Mouse (Mus musculus): Measurements from ENCODE around the gene Olfr1217. TPM values are rescaled to one million over a fixed set of nuclear protein-coding genes. Genes with fewer than 3 reads are reported as not detected.
"Not testable (repeated sequence)": the region's sequence is repeated elsewhere in the genome, so short reads cannot be mapped to it uniquely, and the experiment has no call there.

The Olfr1217 gene
- not detected in 2 replicates for total RNA-seq (2014; rRNA removed; ENCODE audit: low replicate concordance)
- polyA plus RNA-seq (2015; fragmentation: Nextera tagmentation; extraction: Ambion mirVana), result not detected in 2 replicates

DNA sequence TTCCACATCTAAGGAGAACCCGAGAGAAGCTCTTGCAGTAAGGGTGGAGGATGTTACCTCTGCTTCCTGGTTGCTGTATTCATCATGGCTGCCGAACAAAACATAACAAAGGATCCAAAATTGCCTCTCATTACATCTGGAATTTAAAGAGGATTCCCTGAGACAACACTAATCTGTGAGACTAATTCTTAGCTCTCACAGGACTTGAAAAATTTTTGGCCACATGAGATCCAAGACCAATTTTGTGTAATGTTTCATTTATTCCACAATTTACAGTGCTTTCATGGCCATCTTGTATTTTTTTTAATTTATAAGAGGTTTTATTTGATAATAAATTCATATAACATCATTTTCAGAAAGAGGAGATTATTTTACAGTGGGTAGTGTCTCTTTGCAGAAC, at the start of gene Olfr1217:
Olfr1217 (minus strand) TSS at position 101 of the 400 bp plus-strand sequence.
- Histone ChIP-seq H3K9ac (replicated peaks; ENCODE audit: low read depth, low read length) (no peak within 1 kb of the TSS), H3K4me3 (ENCODE audit: low read depth, low read length) (no peak within 1 kb of the TSS), H3K9me3 (replicated peaks; ENCODE audit: control insufficient read depth, low read length) (no peaks in the 10 kb centered on the region), H3K4me2 (ENCODE audit: low read depth, low read length) (no peak within 1 kb of the TSS), H3K4me1 (ENCODE audit: control insufficient read depth, insufficient read depth) (no peaks in the 10 kb centered on the region), H3K27me3 (ENCODE audit: control insufficient read depth, insufficient read depth, low read length) (no peaks in the 10 kb centered on the region), H3K27ac (ENCODE audit: low read depth) (no peak within 1 kb of the TSS), H3K36me3 (replicated peaks; ENCODE audit: control insufficient read depth, insufficient read depth, low read length) (no peaks in the 10 kb centered on the region)
- WGBS, result 57% methylated on average over 2 of the region's 2 CpGs
- no peak for TF ChIP-seq CTCF (IDR thresholded peaks at IDR 0.05; ENCODE audit: low read depth)
- no peak for TF ChIP-seq EP300 (IDR thresholded peaks at IDR 0.05; ENCODE audit: low read depth)
- no peak for DNase-seq (ENCODE audit: low spot score)
- ATAC-seq (ENCODE audit: insufficient read depth, low read depth), result no peak

DNA sequence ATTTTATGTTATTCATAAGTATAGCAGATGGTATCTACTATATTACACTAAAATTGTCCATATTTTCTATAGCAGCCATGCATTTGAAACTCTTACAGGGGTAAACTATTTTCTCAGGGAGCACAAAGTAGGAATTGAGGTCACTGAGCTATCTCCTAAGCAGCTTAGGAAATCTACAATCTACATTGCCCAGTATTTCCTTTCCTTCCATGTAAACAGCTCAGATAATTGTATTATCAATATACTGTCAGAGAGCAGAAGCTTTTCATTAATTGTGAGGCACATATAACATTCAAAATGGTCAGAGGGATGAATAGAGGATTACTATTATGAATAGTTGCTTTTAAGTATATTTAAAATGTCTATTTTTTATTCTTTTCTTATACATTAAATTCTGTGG, 49.6 kb upstream of the Olfr1217 start:
- no peak for TF ChIP-seq EP300 (IDR thresholded peaks at IDR 0.05; ENCODE audit: low read depth)
- no peak for TF ChIP-seq CTCF (IDR thresholded peaks at IDR 0.05; ENCODE audit: low read depth)
- Histone ChIP-seq H3K4me2 (ENCODE audit: low read depth, low read length) (no peak overlapping the region), H3K27ac (ENCODE audit: low read depth) (no peak overlapping the region), H3K27me3 (ENCODE audit: control insufficient read depth, insufficient read depth, low read length) (no peaks in the 10 kb centered on the region), H3K4me3 (ENCODE audit: low read depth, low read length) (no peak overlapping the region), H3K36me3 (replicated peaks; ENCODE audit: control insufficient read depth, insufficient read depth, low read length) (no peaks in the 10 kb centered on the region), H3K9me3 (replicated peaks; ENCODE audit: control insufficient read depth, low read length) (no peaks in the 10 kb centered on the region), H3K9ac (replicated peaks; ENCODE audit: low read depth, low read length) (no peak overlapping the region), H3K4me1 (ENCODE audit: control insufficient read depth, insufficient read depth) (no peaks in the 10 kb centered on the region)
- DNase-seq (ENCODE audit: low spot score) (no peak), ATAC-seq (ENCODE audit: insufficient read depth, low read depth) (no peak)

DNA sequence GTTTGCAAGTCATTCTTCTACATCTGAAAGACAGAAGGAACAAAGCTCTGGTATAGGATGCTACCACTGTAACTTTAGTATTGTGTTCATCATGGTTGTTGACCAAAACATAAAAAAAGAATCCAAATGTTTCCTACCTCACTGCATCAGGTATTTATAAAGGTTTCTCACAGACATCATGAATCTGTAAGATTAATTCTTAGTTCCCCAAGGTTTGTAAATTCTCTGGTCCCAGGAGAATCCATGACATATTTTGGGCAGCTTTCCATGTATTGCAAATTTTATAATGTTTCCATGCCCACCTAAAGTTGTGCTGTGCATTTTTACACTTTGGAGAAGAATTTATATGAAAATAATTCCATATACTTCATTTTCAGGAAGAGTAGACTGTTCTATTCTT, 29.2 kb upstream of the Olfr1217 start, which contains the start of gene Olfr1218:
Olfr1218 (minus strand) TSS at position 101 of the 400 bp plus-strand sequence.
- H3K9me3 ChIP-seq (replicated peaks; ENCODE audit: control insufficient read depth, low read length), result no peaks in the 10 kb centered on the region
- H3K9ac ChIP-seq (replicated peaks; ENCODE audit: low read depth, low read length), result no peak within 1 kb of the TSS
- H3K27ac ChIP-seq (ENCODE audit: low read depth), result no peak within 1 kb of the TSS
- ATAC-seq (ENCODE audit: insufficient read depth, low read depth) (no peak), DNase-seq (ENCODE audit: low spot score) (no peak)
- H3K27me3 ChIP-seq (ENCODE audit: control insufficient read depth, insufficient read depth, low read length), result no peaks in the 10 kb centered on the region
- no peaks in the 10 kb centered on the region for H3K36me3 ChIP-seq (replicated peaks; ENCODE audit: control insufficient read depth, insufficient read depth, low read length)
- H3K4me1 ChIP-seq (ENCODE audit: control insufficient read depth, insufficient read depth), result no peaks in the 10 kb centered on the region
- H3K4me2 ChIP-seq (ENCODE audit: low read depth, low read length), result no peak within 1 kb of the TSS
- no peak within 1 kb of the TSS for H3K4me3 ChIP-seq (ENCODE audit: low read depth, low read length)
- TF ChIP-seq EP300 (IDR thresholded peaks at IDR 0.05; ENCODE audit: low read depth), result no peak
- TF ChIP-seq CTCF (IDR thresholded peaks at IDR 0.05; ENCODE audit: low read depth), result no peak

DNA sequence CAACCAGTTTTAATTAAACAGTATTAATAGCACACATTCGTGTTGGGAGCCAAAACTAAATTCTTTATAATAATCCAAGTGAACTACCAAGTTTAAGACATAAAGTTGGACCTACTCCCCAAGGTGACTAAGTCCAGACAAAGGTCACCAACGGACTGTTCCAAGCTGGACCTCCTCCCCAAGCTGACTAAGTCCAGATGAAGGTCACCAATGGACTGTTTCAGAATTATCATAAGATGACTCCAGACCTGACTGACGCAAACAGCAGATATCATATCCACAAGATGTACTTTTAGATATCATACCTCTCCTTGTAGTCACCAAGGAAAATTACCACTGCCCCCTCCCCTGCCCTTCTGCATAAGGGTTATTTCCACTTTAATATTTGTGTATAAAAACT, 10.4 kb downstream of the Olfr1217 start:
- not testable (repeated sequence) for H3K4me2 ChIP-seq (ENCODE audit: low read depth, low read length); H3K27me3 ChIP-seq (ENCODE audit: control insufficient read depth, insufficient read depth, low read length); H3K4me3 ChIP-seq (ENCODE audit: low read depth, low read length); H3K9ac ChIP-seq (replicated peaks; ENCODE audit: low read depth, low read length); DNase-seq (ENCODE audit: low spot score); H3K36me3 ChIP-seq (replicated peaks; ENCODE audit: control insufficient read depth, insufficient read depth, low read length); ATAC-seq (ENCODE audit: insufficient read depth, low read depth); H3K4me1 ChIP-seq (ENCODE audit: control insufficient read depth, insufficient read depth); H3K9me3 ChIP-seq (replicated peaks; ENCODE audit: control insufficient read depth, low read length); H3K27ac ChIP-seq (ENCODE audit: low read depth)
- 59% methylated on average over 3 of the region's 3 CpGs for WGBS

DNA sequence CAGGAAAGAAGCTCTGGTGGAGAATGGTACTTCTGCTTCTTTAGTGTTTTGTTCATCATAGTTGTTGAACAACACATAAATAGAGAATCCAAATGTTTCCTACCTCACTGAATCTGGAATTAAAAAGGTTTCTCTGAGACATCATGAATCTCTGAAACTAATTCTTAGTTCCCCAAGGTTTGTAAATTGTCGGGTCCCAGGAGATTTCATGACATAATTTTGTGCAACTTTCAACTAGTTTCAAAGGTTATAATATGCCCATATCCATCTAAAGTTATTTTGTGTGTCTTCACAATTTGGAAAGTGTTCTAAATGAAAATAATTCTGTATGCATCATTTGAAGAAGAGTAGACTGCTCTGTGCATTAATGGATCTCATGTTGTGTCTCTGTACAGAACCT, 13.6 kb downstream of the Olfr1217 start, which contains the start of gene Olfr1216:
Olfr1216 (minus strand) TSS at position 101 of the 400 bp plus-strand sequence.
- Histone ChIP-seq H3K4me3 (ENCODE audit: low read depth, low read length) (no peak within 1 kb of the TSS), H3K9ac (replicated peaks; ENCODE audit: low read depth, low read length) (no peak within 1 kb of the TSS), H3K27me3 (ENCODE audit: control insufficient read depth, insufficient read depth, low read length) (no peaks in the 10 kb centered on the region), H3K27ac (ENCODE audit: low read depth) (no peak within 1 kb of the TSS), H3K4me1 (ENCODE audit: control insufficient read depth, insufficient read depth) (no peaks in the 10 kb centered on the region), H3K9me3 (replicated peaks; ENCODE audit: control insufficient read depth, low read length) (no peaks in the 10 kb centered on the region), H3K4me2 (ENCODE audit: low read depth, low read length) (no peak within 1 kb of the TSS), H3K36me3 (replicated peaks; ENCODE audit: control insufficient read depth, insufficient read depth, low read length) (no peaks in the 10 kb centered on the region)
- DNase-seq (ENCODE audit: low spot score), result no peak
- ATAC-seq (ENCODE audit: insufficient read depth, low read depth), result no peak
- 48% methylated on average over 1 of the region's 1 CpGs for whole genome bisulfite sequencing
- TF ChIP-seq EP300 (IDR thresholded peaks at IDR 0.05; ENCODE audit: low read depth) (no peak), CTCF (IDR thresholded peaks at IDR 0.05; ENCODE audit: low read depth) (no peak)

DNA sequence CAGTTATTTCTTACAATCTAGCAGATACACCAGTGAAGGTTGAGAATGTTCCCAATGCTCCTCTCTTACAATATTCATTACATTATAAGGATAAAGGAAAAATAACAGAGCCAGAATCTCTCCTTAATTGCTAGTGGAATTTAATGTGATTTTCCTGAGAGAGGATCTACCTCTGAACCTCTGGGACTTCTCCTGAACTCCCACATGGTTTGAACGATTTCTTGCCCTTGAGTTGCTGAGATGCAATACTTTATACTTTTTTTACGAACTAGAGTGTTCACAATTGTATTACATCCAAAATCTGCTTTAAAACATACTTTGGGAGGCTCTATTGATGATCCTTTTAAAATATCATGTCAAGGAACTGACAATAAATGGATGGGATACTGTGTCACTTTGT, 25.0 kb downstream of the Olfr1217 start, which contains the start of gene Olfr1215:
Olfr1215 (minus strand) TSS at position 101 of the 400 bp plus-strand sequence.
- Histone ChIP-seq H3K36me3 (replicated peaks; ENCODE audit: control insufficient read depth, insufficient read depth, low read length) (no peaks in the 10 kb centered on the region), H3K4me1 (ENCODE audit: control insufficient read depth, insufficient read depth) (no peaks in the 10 kb centered on the region), H3K4me2 (ENCODE audit: low read depth, low read length) (no peak within 1 kb of the TSS), H3K9ac (replicated peaks; ENCODE audit: low read depth, low read length) (no peak within 1 kb of the TSS), H3K9me3 (replicated peaks; ENCODE audit: control insufficient read depth, low read length) (no peaks in the 10 kb centered on the region; the same call in 1 of the 2 replicates), H3K27me3 (ENCODE audit: control insufficient read depth, insufficient read depth, low read length) (no peaks in the 10 kb centered on the region), H3K4me3 (ENCODE audit: low read depth, low read length) (no peak within 1 kb of the TSS), H3K27ac (ENCODE audit: low read depth) (no peak within 1 kb of the TSS)
- ATAC-seq (ENCODE audit: insufficient read depth, low read depth) (no peak), DNase-seq (ENCODE audit: low spot score) (no peak)
- TF ChIP-seq CTCF (IDR thresholded peaks at IDR 0.05; ENCODE audit: low read depth) (no peak), EP300 (IDR thresholded peaks at IDR 0.05; ENCODE audit: low read depth) (no peak)
- WGBS, result 43% methylated on average over 2 of the region's 2 CpGs
